Mouse (Mus musculus) stomach, embryonic 15.5 days (tissue): Measurements from ENCODE around the gene Sipa1l3. TPM values are rescaled to one million over a fixed set of nuclear protein-coding genes. Genes with fewer than 3 reads are reported as not detected.

Experiments used
- ATAC-seq: fragments of 200-750 bp; cut with Nextera tagmentation; 2 replicates; pipeline ENCODE4 v1.8.0; 2017; ENCODE audit warnings: low read depth, moderate number of reproducible peaks, moderate TSS enrichment; ENCODE audit not compliant: insufficient read depth, low FRiP score
- H3K27ac ChIP-seq: fragments of 300-500 bp; sonication (generic); 2 replicates; pipeline ENCODE4 v1.5.1; 2015; ENCODE audit warnings: mild to moderate bottlenecking, inconsistent platforms
- H3K27me3 ChIP-seq: fragments of 300-500 bp; sonication (generic); replicated peaks from 2 replicates; pipeline ENCODE4 v1.6.1; 2015; ENCODE audit warnings: inconsistent platforms
- H3K36me3 ChIP-seq: fragments of 300-500 bp; sonication (generic); 2 replicates; pipeline ENCODE4 v1.6.1; 2015; ENCODE audit warnings: inconsistent platforms
- H3K4me1 ChIP-seq: fragments of 300-500 bp; sonication (generic); 2 replicates; pipeline ENCODE4 v1.6.1; 2015; ENCODE audit warnings: inconsistent platforms
- H3K4me2 ChIP-seq: fragments of 300-500 bp; sonication (generic); 2 replicates; pipeline ENCODE4 v1.6.1; 2015; ENCODE audit warnings: mild to moderate bottlenecking, inconsistent platforms
- H3K4me3 ChIP-seq: fragments of 300-500 bp; sonication (generic); replicated peaks from 2 replicates; pipeline ENCODE4 v1.5.1; 2015; ENCODE audit warnings: inconsistent platforms
- H3K9ac ChIP-seq: fragments of 300-500 bp; sonication (generic); 2 replicates; pipeline ENCODE4 v1.6.1; 2015; ENCODE audit warnings: inconsistent platforms
- H3K9me3 ChIP-seq: fragments of 300-500 bp; sonication (generic); 2 replicates; pipeline ENCODE4 v1.6.1; 2016; ENCODE audit warnings: inconsistent platforms
- WGBS: fragments of 180-500 bp; shearing (Covaris S2); methylation state at CpG from one replicate; pipeline ENCODE4 v1.1.7; 2015; 5-methylcytosine and 5-hydroxymethylcytosine counted together
- polyA plus RNA-seq: library from polyadenylated mRNA; unstranded; fragments of >200 nt; fragmentation: Nextera tagmentation; extraction: Ambion mirVana; gene quantifications from 2 replicates; pipeline ENCODE4 v1.2.1, GENCODE M21; 2015

Gene Sipa1l3
- polyA plus RNA-seq, 1 experiment from 2014 or later = 22.0 TPM

DNA sequence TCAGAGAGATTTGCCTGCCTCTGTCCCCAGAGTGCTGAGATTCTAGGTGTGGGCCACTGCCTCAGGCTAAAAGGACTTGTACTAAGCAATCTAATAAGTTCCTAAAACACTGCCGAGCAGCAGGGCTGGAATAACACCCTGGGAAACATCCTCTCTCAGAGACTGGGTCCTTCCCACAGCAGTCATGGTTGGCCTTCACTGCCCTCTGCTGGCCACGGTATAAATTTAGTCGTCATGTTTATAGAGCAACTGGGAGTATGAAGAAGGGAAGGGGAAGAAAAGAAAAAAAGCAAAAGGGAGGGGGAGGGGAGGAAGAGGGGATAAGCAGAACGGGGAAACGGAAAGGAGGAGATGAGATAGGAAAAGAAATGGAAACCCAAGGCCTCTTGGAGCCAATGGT, 5.3 kb upstream of the Sipa1l3 start:
- under 1% methylated on average over 5 of the region's 5 CpGs for WGBS
- H3K27ac ChIP-seq = no peak overlapping the region
- no peaks in the 10 kb centered on the region for H3K27me3 ChIP-seq
- no peak overlapping the region for H3K4me3 ChIP-seq
- ATAC-seq = 0 out of 2 replicates have a peak, but pooled peaks have one; percentile 15
- H3K9me3 ChIP-seq = no peaks in the 10 kb centered on the region
- no peak overlapping the region for H3K9ac ChIP-seq
- no peak overlapping the region for H3K4me2 ChIP-seq
- H3K4me1 ChIP-seq = no peaks in the 10 kb centered on the region
- H3K36me3 ChIP-seq = no peaks in the 10 kb centered on the region

DNA sequence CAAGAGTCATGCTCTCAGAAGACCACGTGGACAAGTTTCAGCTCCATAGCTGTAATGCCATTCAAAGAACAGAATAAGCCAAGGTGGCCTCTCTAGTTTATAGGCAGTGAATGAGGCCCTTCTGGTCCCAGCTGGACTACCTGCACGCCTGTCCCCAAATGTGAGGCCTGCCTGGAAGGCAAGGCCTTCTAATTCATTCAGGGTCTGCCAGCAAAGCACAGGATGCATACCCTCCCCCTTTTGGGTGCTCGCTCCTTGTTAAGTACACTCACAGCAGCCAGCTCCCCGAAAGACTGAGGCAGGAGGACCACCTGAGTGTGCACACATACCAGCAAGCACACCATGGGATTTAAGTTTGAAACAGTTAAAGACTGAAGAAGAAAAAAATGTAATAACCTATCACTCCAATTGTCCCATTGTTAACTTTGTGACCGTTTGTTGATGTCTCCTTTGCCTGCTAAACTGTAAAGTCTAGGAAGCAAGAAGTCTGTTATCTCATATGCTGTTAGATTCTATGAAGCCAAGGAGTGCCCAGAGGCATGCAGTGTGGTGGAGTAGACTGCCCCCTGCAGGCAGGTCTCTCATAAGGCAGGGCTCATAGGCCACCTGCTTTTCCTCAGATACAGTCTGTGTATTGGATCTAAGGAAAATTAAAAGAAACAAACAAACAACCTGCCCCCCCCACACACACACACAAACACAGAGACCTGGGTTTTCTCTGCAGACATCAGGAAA, 3.6 kb upstream of the Sipa1l3 start:
- Histone ChIP-seq H3K4me1 (peaks cover 6% of the 10 kb centered on the region), H3K4me2 (no peak overlapping the region), H3K9ac (no peak overlapping the region), H3K4me3 (no peak overlapping the region), H3K27me3 (no peaks in the 10 kb centered on the region), H3K27ac (no peak overlapping the region), H3K9me3 (no peaks in the 10 kb centered on the region), H3K36me3 (no peaks in the 10 kb centered on the region)
- ATAC-seq = no peak
- 62% methylated on average over 5 of the region's 5 CpGs for WGBS

DNA sequence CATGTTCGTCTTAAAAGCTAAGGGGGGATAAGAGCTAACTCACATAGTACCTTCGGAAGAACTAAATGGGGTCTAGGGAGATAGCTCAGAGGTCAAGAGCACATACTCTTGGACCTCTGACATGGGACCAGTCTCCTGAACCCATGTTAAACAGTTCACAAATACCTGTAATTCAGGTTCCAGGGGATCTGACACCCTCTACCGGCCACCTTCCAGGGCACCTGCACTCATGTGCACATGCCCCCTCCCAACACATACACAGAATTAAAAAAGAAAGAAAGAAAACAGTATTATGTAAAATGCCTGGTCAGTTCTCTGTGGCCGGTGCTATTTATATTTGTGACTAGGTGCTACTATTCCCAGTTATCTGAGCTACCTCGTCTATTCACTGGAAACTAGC, 2.9 kb upstream of the Sipa1l3 start:
- 70% methylated on average over 5 of the region's 5 CpGs for WGBS
- Histone ChIP-seq H3K4me1 (peaks cover 12% of the 10 kb centered on the region), H3K9me3 (no peaks in the 10 kb centered on the region), H3K27ac (no peak overlapping the region), H3K4me2 (no peak overlapping the region), H3K9ac (no peak overlapping the region), H3K36me3 (no peaks in the 10 kb centered on the region), H3K27me3 (no peaks in the 10 kb centered on the region), H3K4me3 (no peak overlapping the region)
- no peak for ATAC-seq

DNA sequence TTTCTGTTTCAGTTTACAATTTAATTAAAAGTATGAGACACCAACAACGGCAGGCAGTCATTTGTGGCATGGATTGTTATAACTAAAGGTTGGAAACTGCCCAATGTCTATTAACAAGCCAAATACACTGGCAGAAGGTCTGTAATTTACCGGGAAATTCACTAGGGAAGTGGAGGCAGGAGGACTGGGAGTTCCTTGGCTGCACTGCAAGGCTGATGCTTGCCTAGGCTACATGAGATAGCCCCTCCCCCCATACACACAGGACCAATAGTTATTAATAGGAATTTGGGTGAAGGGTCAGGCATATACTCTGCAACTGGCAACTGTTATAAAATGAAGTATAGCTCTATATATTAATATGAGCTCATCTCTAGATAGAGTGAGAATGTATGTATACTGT, 2.4 kb upstream of the Sipa1l3 start:
- Histone ChIP-seq H3K9ac (no peak overlapping the region), H3K4me2 (no peak overlapping the region), H3K4me3 (no peak overlapping the region), H3K9me3 (no peaks in the 10 kb centered on the region), H3K36me3 (no peaks in the 10 kb centered on the region), H3K4me1 (peaks cover 15% of the 10 kb centered on the region), H3K27me3 (no peaks in the 10 kb centered on the region), H3K27ac (no peak overlapping the region)
- 74% methylated on average over 2 of the region's 2 CpGs for WGBS
- ATAC-seq = no peak

DNA sequence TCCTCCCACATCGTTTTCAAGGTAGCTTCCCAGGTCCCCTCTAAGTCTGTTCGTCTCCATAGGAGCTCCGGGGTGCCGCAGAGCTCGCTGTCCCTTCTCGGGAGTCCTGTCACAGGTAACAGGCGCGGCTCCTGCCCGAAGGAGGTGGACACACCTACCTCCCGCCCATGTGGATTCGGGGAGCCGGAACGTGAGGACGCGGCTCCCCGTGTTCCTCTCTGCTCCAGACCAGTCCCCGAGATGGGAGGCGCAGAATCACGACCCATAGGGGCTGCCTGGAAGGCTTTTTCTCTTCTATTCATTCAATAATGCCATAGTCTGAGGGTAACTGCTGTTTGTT, 740 bp upstream of the Sipa1l3 start:
- ATAC-seq = 0 out of 2 replicates have a peak, but pooled peaks have one; percentile 5
- Histone ChIP-seq H3K4me2 (peak overlapping the region; percentile 90), H3K27ac (peak overlapping the region; percentile 95), H3K9me3 (no peaks in the 10 kb centered on the region), H3K9ac (peak overlapping the region; percentile 53), H3K36me3 (no peaks in the 10 kb centered on the region), H3K27me3 (no peaks in the 10 kb centered on the region), H3K4me3 (peak overlapping the region; percentile 93), H3K4me1 (peaks cover 25% of the 10 kb centered on the region)
- 2% methylated on average over 19 of the region's 19 CpGs for WGBS

DNA sequence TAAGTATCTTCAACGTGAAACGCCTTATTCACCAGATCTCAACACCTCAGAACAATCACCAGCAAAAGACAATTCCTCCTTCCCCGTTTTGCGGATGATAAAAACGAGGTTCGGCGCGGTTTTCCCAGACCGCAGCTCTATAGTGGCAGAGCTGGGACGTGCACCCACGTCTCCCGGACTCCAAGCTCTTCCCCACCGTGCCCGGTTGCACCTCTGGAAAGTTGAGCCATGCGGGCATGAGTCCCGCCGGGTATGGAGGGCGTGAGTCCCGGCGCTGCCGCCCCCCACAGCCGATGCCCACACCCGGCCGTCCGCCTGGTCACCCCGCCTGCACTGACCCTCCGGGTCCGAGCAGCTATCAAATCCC, 404 bp downstream of the Sipa1l3 start:
- peaks cover 37% of the 10 kb centered on the region for H3K4me1 ChIP-seq
- peak overlapping the region; percentile 61 for H3K4me2 ChIP-seq
- peak overlapping the region; percentile 52; the same call in 1 of the 2 replicates for H3K27ac ChIP-seq
- H3K27me3 ChIP-seq = no peaks in the 10 kb centered on the region
- WGBS = under 1% methylated on average over 28 of the region's 28 CpGs
- peak overlapping the region; percentile 89 for H3K9ac ChIP-seq
- no peaks in the 10 kb centered on the region for H3K9me3 ChIP-seq
- H3K36me3 ChIP-seq = no peaks in the 10 kb centered on the region
- peak overlapping the region; percentile 93 for H3K4me3 ChIP-seq
- ATAC-seq = no peak; the same call in 1 of the 2 replicates

DNA sequence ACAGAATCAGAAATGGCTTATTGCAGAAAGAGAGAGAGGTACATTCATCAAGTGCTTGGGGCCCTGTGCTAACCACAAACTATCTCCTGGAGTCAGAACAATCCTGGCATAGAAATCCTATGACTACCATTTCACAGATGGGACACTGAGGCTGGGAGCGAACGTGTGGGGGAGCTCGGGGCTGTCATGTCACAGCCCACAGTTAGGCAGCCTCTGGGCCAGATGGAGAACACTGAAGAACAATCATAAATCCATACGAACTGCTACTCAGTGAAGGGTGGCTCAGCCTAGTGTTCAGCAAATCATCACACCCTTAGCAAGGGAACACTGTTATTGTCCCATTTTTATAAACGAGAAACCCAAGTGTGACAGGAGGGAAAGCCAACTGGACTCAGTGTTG, 1.3 kb downstream of the Sipa1l3 start:
- Histone ChIP-seq H3K4me3 (peak overlapping the region; percentile 93), H3K27ac (no peak overlapping the region), H3K9me3 (no peaks in the 10 kb centered on the region), H3K9ac (0 out of 2 replicates have a peak overlapping the region, but pooled peaks have one; percentile 89), H3K4me2 (peak overlapping the region; percentile 61), H3K36me3 (no peaks in the 10 kb centered on the region), H3K27me3 (no peaks in the 10 kb centered on the region), H3K4me1 (peaks cover 43% of the 10 kb centered on the region)
- WGBS = 49% methylated on average over 5 of the region's 5 CpGs
- no peak for ATAC-seq

DNA sequence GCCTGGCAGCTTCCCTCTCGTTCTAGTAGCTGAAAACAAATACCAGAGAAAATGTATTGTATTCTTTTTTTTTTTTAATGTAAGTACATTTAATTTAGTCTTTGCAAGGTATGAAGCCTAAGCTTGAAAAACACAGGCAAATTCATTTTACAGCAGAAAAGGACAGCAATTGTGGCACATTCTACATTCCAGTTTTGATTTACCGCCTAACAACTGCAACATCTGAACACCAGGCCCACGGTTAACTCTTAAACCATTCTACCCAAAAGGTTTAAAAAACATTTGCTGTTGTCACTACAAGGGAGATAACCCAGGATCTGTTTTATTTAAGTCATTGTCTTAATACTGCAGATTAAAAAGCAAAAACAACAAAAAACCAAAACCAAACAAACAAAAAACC, 2.8 kb downstream of the Sipa1l3 start:
- Histone ChIP-seq H3K9ac (no peak overlapping the region), H3K4me2 (no peak overlapping the region), H3K4me3 (no peak overlapping the region), H3K27ac (no peak overlapping the region), H3K9me3 (no peaks in the 10 kb centered on the region), H3K36me3 (no peaks in the 10 kb centered on the region), H3K27me3 (no peaks in the 10 kb centered on the region), H3K4me1 (peaks cover 56% of the 10 kb centered on the region)
- ATAC-seq = no peak
- WGBS = 66% methylated on average over 3 of the region's 3 CpGs

DNA sequence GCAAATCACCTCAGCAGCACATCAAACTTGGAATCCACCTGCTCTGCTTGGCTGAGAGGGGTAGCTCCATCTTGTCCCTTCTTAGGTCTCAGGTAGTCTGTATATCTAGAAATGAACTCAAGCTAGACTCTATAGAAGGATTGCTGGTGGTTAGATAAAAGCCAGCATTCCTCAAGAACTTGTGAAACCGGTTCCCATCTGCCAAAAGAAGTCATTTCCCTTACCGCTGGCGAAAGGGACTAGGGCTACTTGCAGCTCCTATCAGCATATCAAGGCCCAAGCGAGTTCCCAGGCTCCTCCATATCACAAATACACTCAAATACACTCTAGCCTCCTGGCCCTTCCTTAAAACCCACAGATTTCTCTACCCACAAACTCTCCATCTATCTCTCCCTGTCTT, 5.7 kb downstream of the Sipa1l3 start:
- peak overlapping the region; percentile 82 for H3K27ac ChIP-seq
- H3K4me3 ChIP-seq = no peak overlapping the region
- H3K9me3 ChIP-seq = no peaks in the 10 kb centered on the region
- H3K4me1 ChIP-seq = peaks cover 69% of the 10 kb centered on the region
- ATAC-seq = peak; percentile 32; the same call in 1 of the 2 replicates
- peak overlapping the region; percentile 27 for H3K4me2 ChIP-seq
- no peak overlapping the region for H3K9ac ChIP-seq
- no peaks in the 10 kb centered on the region for H3K27me3 ChIP-seq
- no peaks in the 10 kb centered on the region for H3K36me3 ChIP-seq
- 44% methylated on average over 4 of the region's 4 CpGs for WGBS

DNA sequence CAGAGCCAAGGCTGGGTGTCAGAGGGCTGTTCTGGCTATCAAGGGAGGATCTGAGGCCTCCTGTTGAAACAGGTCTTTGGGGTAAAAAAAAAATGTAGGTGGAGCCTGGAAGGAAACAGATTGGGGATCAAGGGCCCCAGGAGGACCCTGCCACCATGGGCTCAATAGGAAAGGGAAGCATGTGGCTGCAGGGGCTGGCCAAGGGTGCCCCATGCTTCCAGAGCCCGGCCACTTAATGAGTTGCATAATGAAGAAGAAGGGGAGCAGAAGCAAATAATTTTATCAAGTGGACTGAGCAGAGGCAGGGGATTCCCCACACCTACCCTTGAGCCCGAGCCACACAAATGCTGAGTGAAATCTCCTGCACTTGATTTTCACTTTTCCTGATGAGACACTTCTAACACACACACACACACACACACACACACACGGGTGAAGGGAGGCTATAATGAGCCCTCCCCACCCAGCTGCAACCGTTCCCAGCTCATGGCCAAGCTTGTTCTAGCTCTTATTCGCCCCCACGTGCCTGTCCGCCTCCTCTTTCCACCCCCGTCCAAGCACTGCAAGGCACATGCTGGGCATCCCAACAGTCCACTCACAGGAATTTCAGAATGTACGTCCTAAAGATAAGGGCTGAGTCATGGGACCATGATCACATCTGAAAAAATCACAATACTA, 6.7 kb downstream of the Sipa1l3 start:
- no peaks in the 10 kb centered on the region for H3K9me3 ChIP-seq
- no peak overlapping the region for H3K4me3 ChIP-seq
- WGBS = 45% methylated on average over 9 of the region's 9 CpGs
- peak; percentile 12; the same call in 1 of the 2 replicates for ATAC-seq
- peak overlapping the region; percentile 82 for H3K27ac ChIP-seq
- H3K36me3 ChIP-seq = no peaks in the 10 kb centered on the region
- H3K27me3 ChIP-seq = no peaks in the 10 kb centered on the region
- peak overlapping the region; percentile 29 for H3K4me2 ChIP-seq
- no peak overlapping the region for H3K9ac ChIP-seq
- H3K4me1 ChIP-seq = peaks cover 64% of the 10 kb centered on the region

DNA sequence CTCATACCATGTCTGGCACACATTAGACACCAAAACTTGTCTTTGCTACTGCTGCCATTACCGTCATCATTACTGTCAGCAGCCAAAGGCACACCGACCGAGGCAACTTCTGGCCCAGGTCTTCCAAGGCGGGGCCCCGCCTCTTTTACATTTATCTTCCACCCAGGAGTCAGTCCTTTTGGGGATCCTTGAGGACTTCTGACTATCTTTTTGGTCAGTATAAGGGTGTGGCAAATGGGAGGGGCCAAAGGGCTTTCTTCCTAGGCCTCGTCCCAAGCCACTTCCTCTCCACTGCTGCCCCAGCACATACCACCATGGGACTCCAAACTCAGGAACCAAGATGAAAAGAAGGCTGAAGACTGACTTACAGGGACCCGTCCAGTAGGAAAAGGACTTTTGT, 9.9 kb downstream of the Sipa1l3 start:
- Histone ChIP-seq H3K4me3 (no peak overlapping the region), H3K36me3 (no peaks in the 10 kb centered on the region), H3K9me3 (no peaks in the 10 kb centered on the region), H3K27me3 (no peaks in the 10 kb centered on the region), H3K9ac (no peak overlapping the region), H3K4me2 (no peak overlapping the region), H3K27ac (peak overlapping the region; percentile 33; the same call in 1 of the 2 replicates), H3K4me1 (peaks cover 53% of the 10 kb centered on the region)
- ATAC-seq = no peak
- WGBS = 73% methylated on average over 7 of the region's 7 CpGs
